Mouse (Mus musculus): Measurements from ENCODE around the gene Fbn1.

The Fbn1 gene

GRCm38 (mm10) chr2:125340381-125340780 lies 167.4 kb downstream of the Fbn1 start:
- in situ Hi-C loops (cut with MboI, MseI) = loop anchor here in 1 of 2 experiments (10.0 kb wide), 1 partner anchor 1184 kb away; no protein-coding TSS in a partner anchor

GRCm38 (mm10) chr2:125337239-125337638 lies 170.6 kb downstream of the Fbn1 start:
- in situ Hi-C loops (cut with MboI, MseI) = no loop called here

- in situ Hi-C loops (cut with MboI, MseI) = no loop called here
Observed at GRCm38 (mm10) chr2:125335206-125335605, 172.6 kb downstream of the Fbn1 start.

- in situ Hi-C loops (cut with MboI, MseI) = no loop called here
Observed at GRCm38 (mm10) chr2:125334163-125334562, 173.6 kb downstream of the Fbn1 start.

GRCm38 (mm10) chr2:125331581-125331980 lies 176.2 kb downstream of the Fbn1 start:
- in situ Hi-C loops (cut with MboI, MseI) = no loop called here

GRCm38 (mm10) chr2:125330506-125330905 lies 177.3 kb downstream of the Fbn1 start:
- in situ Hi-C loops (cut with MboI, MseI) = no loop called here

- in situ Hi-C loops (cut with MboI, MseI) = no loop called here
Observed at GRCm38 (mm10) chr2:125325125-125325855, 182.5 kb downstream of the Fbn1 start.

GRCm38 (mm10) chr2:125324455-125324854 lies 183.3 kb downstream of the Fbn1 start:
- in situ Hi-C loops (cut with MboI, MseI) = no loop called here

- in situ Hi-C loops (cut with MboI, MseI) = no loop called here
Observed at GRCm38 (mm10) chr2:125323347-125323746, 184.4 kb downstream of the Fbn1 start.

- in situ Hi-C loops (cut with MboI, MseI) = no loop called here
Observed at GRCm38 (mm10) chr2:125322581-125322980, 185.2 kb downstream of the Fbn1 start.

GRCm38 (mm10) chr2:125321071-125321470 lies 186.7 kb downstream of the Fbn1 start:
- in situ Hi-C loops (cut with MboI, MseI) = no loop called here

- in situ Hi-C loops (cut with MboI, MseI) = no loop called here
Observed at GRCm38 (mm10) chr2:125319651-125320050, 188.1 kb downstream of the Fbn1 start.

GRCm38 (mm10) chr2:125318371-125319061 lies 189.3 kb downstream of the Fbn1 start:
- in situ Hi-C loops (cut with MboI, MseI) = no loop called here

GRCm38 (mm10) chr2:125315203-125315602 lies 192.6 kb downstream of the Fbn1 start:
- in situ Hi-C loops (cut with MboI, MseI) = no loop called here

GRCm38 (mm10) chr2:125314169-125314925 lies 193.4 kb downstream of the Fbn1 start:
- in situ Hi-C loops (cut with MboI, MseI) = no loop called here

- in situ Hi-C loops (cut with MboI, MseI) = no loop called here
Observed at GRCm38 (mm10) chr2:125309710-125310109, 198.1 kb downstream of the Fbn1 start.

GRCm38 (mm10) chr2:125305671-125306070 lies 202.1 kb downstream of the Fbn1 start:
- in situ Hi-C loops (cut with MboI, MseI) = no loop called here

- in situ Hi-C loops (cut with MboI, MseI) = no loop called here
Observed at GRCm38 (mm10) chr2:125304746-125305145, 203.0 kb downstream of the Fbn1 start.

GRCm38 (mm10) chr2:125303764-125304384 lies 203.9 kb downstream of the Fbn1 start:
- in situ Hi-C loops (cut with MboI, MseI) = no loop called here

GRCm38 (mm10) chr2:125302625-125302924 lies 205.2 kb downstream of the Fbn1 start:
- in situ Hi-C loops (cut with MboI, MseI) = no loop called here

GRCm38 (mm10) chr2:125301877-125302624 lies 205.7 kb downstream of the Fbn1 start:
- in situ Hi-C loops (cut with MboI, MseI) = no loop called here

Data from T-helper 17 cell (primary cell).